Mouse (Mus musculus): ENCODE measurements around the gene Arhgef9.

Gene Arhgef9

GRCm38 (mm10) chrX:95196104-95196919, at the start of gene Arhgef9:
Arhgef9 (minus strand) TSS chrX:95196856.
- DNase-seq (ENCODE audit: low spot score in 2 of 2), result no peak

GRCm38 (mm10) chrX:95238896-95239295, 42.2 kb upstream of the Arhgef9 start:
- no peak for DNase-seq (ENCODE audit: low spot score in 2 of 2)

GRCm38 (mm10) chrX:95195363-95196103, 1.1 kb downstream of the Arhgef9 start:
- no peak for DNase-seq (ENCODE audit: low spot score in 2 of 2)

GRCm38 (mm10) chrX:95175978-95176377, 20.7 kb downstream of the Arhgef9 start:
- peak in 1 of 2 experiments; percentile 46 for DNase-seq (ENCODE audit: low spot score in 2 of 2)

- DNase-seq (ENCODE audit: low spot score in 2 of 2), result peak; percentile 86 to 94
Observed at GRCm38 (mm10) chrX:95166317-95166716, 30.3 kb downstream of the Arhgef9 start.

- peak in 1 of 2 experiments; percentile 2 for DNase-seq (ENCODE audit: low spot score in 2 of 2)
Observed at GRCm38 (mm10) chrX:95165671-95166127, 31.0 kb downstream of the Arhgef9 start.

GRCm38 (mm10) chrX:95164140-95164539, 32.5 kb downstream of the Arhgef9 start:
- DNase-seq (ENCODE audit: low spot score in 2 of 2), result peak; percentile 11 to 51

GRCm38 (mm10) chrX:95163452-95163851, 33.2 kb downstream of the Arhgef9 start:
- no peak for DNase-seq (ENCODE audit: low spot score in 2 of 2)

GRCm38 (mm10) chrX:95156833-95157386, 39.7 kb downstream of the Arhgef9 start:
- DNase-seq (ENCODE audit: low spot score in 2 of 2), result peak in 1 of 2 experiments; percentile 11

GRCm38 (mm10) chrX:95138636-95139035, 58.0 kb downstream of the Arhgef9 start:
- no peak for DNase-seq (ENCODE audit: low spot score in 2 of 2)

- DNase-seq (ENCODE audit: low spot score in 2 of 2), result no peak
Observed at GRCm38 (mm10) chrX:95133502-95133901, 63.2 kb downstream of the Arhgef9 start.

GRCm38 (mm10) chrX:95132996-95133395, 63.7 kb downstream of the Arhgef9 start:
- DNase-seq (ENCODE audit: low spot score in 2 of 2), result no peak

GRCm38 (mm10) chrX:95131783-95132182, 64.9 kb downstream of the Arhgef9 start:
- no peak for DNase-seq (ENCODE audit: low spot score in 2 of 2)

GRCm38 (mm10) chrX:95123462-95123861, 73.2 kb downstream of the Arhgef9 start:
- no peak for DNase-seq (ENCODE audit: low spot score in 2 of 2)

- no peak for DNase-seq (ENCODE audit: low spot score in 2 of 2)
Observed at GRCm38 (mm10) chrX:95104361-95104760, 92.3 kb downstream of the Arhgef9 start.

- no peak for DNase-seq (ENCODE audit: low spot score in 2 of 2)
Observed at GRCm38 (mm10) chrX:95087674-95088073, 109.0 kb downstream of the Arhgef9 start.

- no peak for DNase-seq (ENCODE audit: low spot score in 2 of 2)
Observed at GRCm38 (mm10) chrX:95077013-95077699, 119.5 kb downstream of the Arhgef9 start.

GRCm38 (mm10) chrX:95027907-95028306, 168.7 kb downstream of the Arhgef9 start:
- no peak for DNase-seq (ENCODE audit: low spot score in 2 of 2)

- DNase-seq (ENCODE audit: low spot score in 2 of 2), result peak; percentile 46 to 48
Observed at GRCm38 (mm10) chrX:95026361-95026892, 170.2 kb downstream of the Arhgef9 start, which contains the start of gene Spin4. Spin4 (minus strand) TSS chrX:95026682.

GRCm38 (mm10) chrX:95025779-95026360, 170.8 kb downstream of the Arhgef9 start:
- DNase-seq (ENCODE audit: low spot score in 2 of 2), result no peak

GRCm38 (mm10) chrX:95012033-95012432, 184.6 kb downstream of the Arhgef9 start:
- no peak for DNase-seq (ENCODE audit: low spot score in 2 of 2)
